Mouse (Mus musculus) neural tube, embryonic 14.5 days (tissue): ENCODE measurements around the gene Gm13277. TPM values are rescaled to one million over a fixed set of nuclear protein-coding genes. Genes with fewer than 3 reads are reported as not detected.

Source experiments
- polyA plus RNA-seq: library from polyadenylated mRNA; unstranded; fragments of >200 nt; fragmentation: Nextera tagmentation; extraction: Ambion mirVana; gene quantifications from 2 replicates; pipeline ENCODE4 v1.2.1, GENCODE M21; 2014

Gene Gm13277
- polyA plus RNA-seq, 1 experiment from 2014 or later = not detected

Other genes with a start within 250 kb of the Gm13277 start
- gene Ifna15, start 230.4 kb upstream of the Gm13277 start, polyA plus RNA-seq = not detected in 2 replicates
- gene Ifna14, start 216.8 kb upstream of the Gm13277 start, polyA plus RNA-seq = not detected in 2 replicates
- not detected in 2 replicates for gene Ifna9, start 196.2 kb upstream of the Gm13277 start, polyA plus RNA-seq
- gene Ifna12, start 185.3 kb upstream of the Gm13277 start, polyA plus RNA-seq = not detected in 2 replicates
- gene C87499, start 154.2 kb upstream of the Gm13277 start, polyA plus RNA-seq = not detected in 2 replicates
- gene Ifna13, start 144.2 kb upstream of the Gm13277 start, polyA plus RNA-seq = not detected in 2 replicates
- gene Ifna16, start 111.7 kb upstream of the Gm13277 start, polyA plus RNA-seq = not detected in 2 replicates
- not detected in 2 replicates for gene Ifna2, start 104.7 kb upstream of the Gm13277 start, polyA plus RNA-seq
- gene Ifnab, start 97.3 kb upstream of the Gm13277 start, polyA plus RNA-seq = not detected in 2 replicates
- gene Gm26566, start 66.8 kb upstream of the Gm13277 start, polyA plus RNA-seq = 1.6 and 2.6 TPM in 2 replicates
- 129 and 164 TPM in 2 replicates for gene Klhl9, start 66.2 kb upstream of the Gm13277 start, polyA plus RNA-seq
- gene Gm13271, start 33.8 kb upstream of the Gm13277 start, polyA plus RNA-seq = not detected in 2 replicates
- not detected in 2 replicates for gene Gm13283, start 28.5 kb upstream of the Gm13277 start, polyA plus RNA-seq
- not detected in 2 replicates for gene Gm13290, start 14.8 kb upstream of the Gm13277 start, polyA plus RNA-seq
- not detected in 2 replicates for gene Gm13289, start 11.7 kb upstream of the Gm13277 start, polyA plus RNA-seq
- not detected in 2 replicates for gene Gm13272, start 8.8 kb upstream of the Gm13277 start, polyA plus RNA-seq
- gene Ifnz, start 6.5 kb upstream of the Gm13277 start, polyA plus RNA-seq = not detected in 2 replicates
- not detected in 2 replicates for gene Gm13276, start 2.9 kb upstream of the Gm13277 start, polyA plus RNA-seq
- gene Gm13278, start 2.9 kb downstream of the Gm13277 start, polyA plus RNA-seq = not detected in 2 replicates
- not detected in 2 replicates for gene Gm13275, start 5.9 kb downstream of the Gm13277 start, polyA plus RNA-seq
- gene Gm13279, start 8.8 kb downstream of the Gm13277 start, polyA plus RNA-seq = not detected in 2 replicates
- not detected in 2 replicates for gene Gm13285, start 11.0 kb downstream of the Gm13277 start, polyA plus RNA-seq
- gene Gm13287, start 14.6 kb downstream of the Gm13277 start, polyA plus RNA-seq = not detected in 2 replicates
- not detected in 2 replicates for gene Gm13288, start 16.9 kb downstream of the Gm13277 start, polyA plus RNA-seq
- gene Ifna7, start 27.6 kb downstream of the Gm13277 start, polyA plus RNA-seq = not detected in 2 replicates
- gene Ifna11, start 31.3 kb downstream of the Gm13277 start, polyA plus RNA-seq = not detected in 2 replicates
- gene Ifna6, start 38.8 kb downstream of the Gm13277 start, polyA plus RNA-seq = not detected in 2 replicates
- gene Ifna5, start 46.9 kb downstream of the Gm13277 start, polyA plus RNA-seq = not detected in 2 replicates
- not detected in 2 replicates for gene Ifna4, start 53.2 kb downstream of the Gm13277 start, polyA plus RNA-seq
- not detected in 2 replicates for gene Ifna1, start 61.5 kb downstream of the Gm13277 start, polyA plus RNA-seq
- not detected in 2 replicates for gene Ifne, start 91.6 kb downstream of the Gm13277 start, polyA plus RNA-seq